Mouse (Mus musculus): Measurements from ENCODE around the gene Ogdh. TPM values are rescaled to one million over a fixed set of nuclear protein-coding genes. Genes with fewer than 3 reads are reported as not detected.

The Ogdh gene
- polyA plus RNA-seq, 1 experiment from 2014 or later, result 105 TPM

GRCm38 (mm10) chr11:6305943-6306430, 14.6 kb downstream of the Ogdh start:
- H3K4me2 ChIP-seq (ENCODE audit: low read depth, low read length, severe bottlenecking), result no peak overlapping the region
- WGBS, result 98% methylated on average over 1 of the region's 1 CpGs
- no peaks in the 10 kb centered on the region for H3K27me3 ChIP-seq (ENCODE audit: control insufficient read depth, insufficient read depth, low read length)
- H3K27ac ChIP-seq (ENCODE audit: low read depth, low read length), result no peak overlapping the region
- DNase-seq (ENCODE audit: low spot score) (no peak), ATAC-seq (replicated peaks; ENCODE audit: low FRiP score) (no peak)
- H3K9me3 ChIP-seq (ENCODE audit: control insufficient read depth, low read length), result no peaks in the 10 kb centered on the region
- H3K9ac ChIP-seq (ENCODE audit: low read length), result no peak overlapping the region
- H3K36me3 ChIP-seq (ENCODE audit: control insufficient read depth, insufficient read depth, low read length), result no peaks in the 10 kb centered on the region; the same call in 1 of the 2 replicates
- no peak overlapping the region for H3K4me3 ChIP-seq (ENCODE audit: low read depth, low read length)
- no peaks in the 10 kb centered on the region for H3K4me1 ChIP-seq (replicated peaks; ENCODE audit: control insufficient read depth, insufficient read depth, low read length)

- H3K9ac ChIP-seq (ENCODE audit: low read length), result no peak overlapping the region
- DNase-seq (ENCODE audit: low spot score) (no peak), ATAC-seq (replicated peaks; ENCODE audit: low FRiP score) (no peak)
- H3K36me3 ChIP-seq (ENCODE audit: control insufficient read depth, insufficient read depth, low read length), result no peaks in the 10 kb centered on the region
- H3K4me1 ChIP-seq (replicated peaks; ENCODE audit: control insufficient read depth, insufficient read depth, low read length), result no peaks in the 10 kb centered on the region
- no peaks in the 10 kb centered on the region for H3K9me3 ChIP-seq (ENCODE audit: control insufficient read depth, low read length)
- no peak overlapping the region for H3K4me3 ChIP-seq (ENCODE audit: low read depth, low read length)
- no peak overlapping the region for H3K27ac ChIP-seq (ENCODE audit: low read depth, low read length)
- WGBS, result 95% methylated on average over 4 of the region's 4 CpGs
- no peak overlapping the region for H3K4me2 ChIP-seq (ENCODE audit: low read depth, low read length, severe bottlenecking)
- H3K27me3 ChIP-seq (ENCODE audit: control insufficient read depth, insufficient read depth, low read length), result no peaks in the 10 kb centered on the region
Measured at GRCm38 (mm10) chr11:6308181-6308580, 16.7 kb downstream of the Ogdh start.

GRCm38 (mm10) chr11:6313874-6314406, 22.5 kb downstream of the Ogdh start:
- DNase-seq (ENCODE audit: low spot score), result no peak
- Histone ChIP-seq H3K4me1 (replicated peaks; ENCODE audit: control insufficient read depth, insufficient read depth, low read length) (no peaks in the 10 kb centered on the region), H3K9me3 (ENCODE audit: control insufficient read depth, low read length) (no peaks in the 10 kb centered on the region), H3K27me3 (ENCODE audit: control insufficient read depth, insufficient read depth, low read length) (no peaks in the 10 kb centered on the region), H3K27ac (ENCODE audit: low read depth, low read length) (no peak overlapping the region), H3K4me2 (ENCODE audit: low read depth, low read length, severe bottlenecking) (no peak overlapping the region), H3K36me3 (ENCODE audit: control insufficient read depth, insufficient read depth, low read length) (no peaks in the 10 kb centered on the region; the same call in 1 of the 2 replicates), H3K4me3 (ENCODE audit: low read depth, low read length) (no peak overlapping the region), H3K9ac (ENCODE audit: low read length) (no peak overlapping the region)
- WGBS, result 93% methylated on average over 7 of the region's 7 CpGs
- ATAC-seq (replicated peaks; ENCODE audit: low FRiP score), result no peak

GRCm38 (mm10) chr11:6316821-6317220, 25.4 kb downstream of the Ogdh start:
- H3K36me3 ChIP-seq (ENCODE audit: control insufficient read depth, insufficient read depth, low read length), result no peaks in the 10 kb centered on the region; the same call in 1 of the 2 replicates
- H3K4me2 ChIP-seq (ENCODE audit: low read depth, low read length, severe bottlenecking), result no peak overlapping the region
- no peaks in the 10 kb centered on the region for H3K27me3 ChIP-seq (ENCODE audit: control insufficient read depth, insufficient read depth, low read length)
- no peaks in the 10 kb centered on the region for H3K4me1 ChIP-seq (replicated peaks; ENCODE audit: control insufficient read depth, insufficient read depth, low read length)
- DNase-seq (ENCODE audit: low spot score) (no peak), ATAC-seq (replicated peaks; ENCODE audit: low FRiP score) (no peak)
- 88% methylated on average over 11 of the region's 11 CpGs for WGBS
- H3K9ac ChIP-seq (ENCODE audit: low read length), result no peak overlapping the region
- H3K4me3 ChIP-seq (ENCODE audit: low read depth, low read length), result no peak overlapping the region
- H3K9me3 ChIP-seq (ENCODE audit: control insufficient read depth, low read length), result no peaks in the 10 kb centered on the region
- H3K27ac ChIP-seq (ENCODE audit: low read depth, low read length), result no peak overlapping the region

GRCm38 (mm10) chr11:6318559-6318958, 27.1 kb downstream of the Ogdh start:
- Histone ChIP-seq H3K9me3 (ENCODE audit: control insufficient read depth, low read length) (no peaks in the 10 kb centered on the region), H3K4me3 (ENCODE audit: low read depth, low read length) (no peak overlapping the region), H3K9ac (ENCODE audit: low read length) (no peak overlapping the region), H3K36me3 (ENCODE audit: control insufficient read depth, insufficient read depth, low read length) (no peaks in the 10 kb centered on the region; the same call in 1 of the 2 replicates), H3K4me2 (ENCODE audit: low read depth, low read length, severe bottlenecking) (no peak overlapping the region), H3K4me1 (replicated peaks; ENCODE audit: control insufficient read depth, insufficient read depth, low read length) (no peaks in the 10 kb centered on the region), H3K27me3 (ENCODE audit: control insufficient read depth, insufficient read depth, low read length) (no peaks in the 10 kb centered on the region), H3K27ac (ENCODE audit: low read depth, low read length) (no peak overlapping the region)
- DNase-seq (ENCODE audit: low spot score) (no peak), ATAC-seq (replicated peaks; ENCODE audit: low FRiP score) (no peak)
- 92% methylated on average over 5 of the region's 5 CpGs for WGBS

- H3K27me3 ChIP-seq (ENCODE audit: control insufficient read depth, insufficient read depth, low read length), result no peaks in the 10 kb centered on the region
Measured at GRCm38 (mm10) chr11:6319374-6319773, 27.9 kb downstream of the Ogdh start.

GRCm38 (mm10) chr11:6322086-6322485, 30.7 kb downstream of the Ogdh start:
- Histone ChIP-seq H3K27me3 (ENCODE audit: control insufficient read depth, insufficient read depth, low read length) (no peaks in the 10 kb centered on the region), H3K4me3 (ENCODE audit: low read depth, low read length) (no peak overlapping the region), H3K9me3 (ENCODE audit: control insufficient read depth, low read length) (no peaks in the 10 kb centered on the region), H3K36me3 (ENCODE audit: control insufficient read depth, insufficient read depth, low read length) (no peaks in the 10 kb centered on the region; the same call in 1 of the 2 replicates), H3K27ac (ENCODE audit: low read depth, low read length) (no peak overlapping the region), H3K4me1 (replicated peaks; ENCODE audit: control insufficient read depth, insufficient read depth, low read length) (no peaks in the 10 kb centered on the region), H3K4me2 (ENCODE audit: low read depth, low read length, severe bottlenecking) (no peak overlapping the region), H3K9ac (ENCODE audit: low read length) (no peak overlapping the region)
- ATAC-seq (replicated peaks; ENCODE audit: low FRiP score), result no peak
- WGBS, result 94% methylated on average over 2 of the region's 2 CpGs
- DNase-seq (ENCODE audit: low spot score), result no peak

More at GRCm38 (mm10) chr11:6319374-6319773, 27.9 kb downstream of the Ogdh start:
- no peak for ATAC-seq (replicated peaks; ENCODE audit: low FRiP score)
- Histone ChIP-seq H3K27ac (ENCODE audit: low read depth, low read length) (no peak overlapping the region), H3K4me1 (replicated peaks; ENCODE audit: control insufficient read depth, insufficient read depth, low read length) (no peaks in the 10 kb centered on the region), H3K9ac (ENCODE audit: low read length) (no peak overlapping the region), H3K9me3 (ENCODE audit: control insufficient read depth, low read length) (no peaks in the 10 kb centered on the region), H3K36me3 (ENCODE audit: control insufficient read depth, insufficient read depth, low read length) (no peaks in the 10 kb centered on the region; the same call in 1 of the 2 replicates), H3K4me2 (ENCODE audit: low read depth, low read length, severe bottlenecking) (no peak overlapping the region), H3K4me3 (ENCODE audit: low read depth, low read length) (no peak overlapping the region)
- WGBS, result 85% methylated on average over 2 of the region's 2 CpGs
- DNase-seq (ENCODE audit: low spot score), result no peak

GRCm38 (mm10) chr11:6323348-6323747, 31.9 kb downstream of the Ogdh start:
- H3K36me3 ChIP-seq (ENCODE audit: control insufficient read depth, insufficient read depth, low read length), result no peaks in the 10 kb centered on the region
- 92% methylated on average over 5 of the region's 5 CpGs for WGBS

GRCm38 (mm10) chr11:6331256-6331655, 39.8 kb downstream of the Ogdh start:
- 94% methylated on average over 7 of the region's 7 CpGs for WGBS
- Histone ChIP-seq H3K4me1 (replicated peaks; ENCODE audit: control insufficient read depth, insufficient read depth, low read length) (no peaks in the 10 kb centered on the region), H3K36me3 (ENCODE audit: control insufficient read depth, insufficient read depth, low read length) (no peaks in the 10 kb centered on the region), H3K27ac (ENCODE audit: low read depth, low read length) (no peak overlapping the region), H3K4me2 (ENCODE audit: low read depth, low read length, severe bottlenecking) (no peak overlapping the region), H3K9ac (ENCODE audit: low read length) (no peak overlapping the region), H3K9me3 (ENCODE audit: control insufficient read depth, low read length) (no peaks in the 10 kb centered on the region), H3K27me3 (ENCODE audit: control insufficient read depth, insufficient read depth, low read length) (no peaks in the 10 kb centered on the region), H3K4me3 (ENCODE audit: low read depth, low read length) (no peak overlapping the region)
- ATAC-seq (replicated peaks; ENCODE audit: low FRiP score) (no peak), DNase-seq (ENCODE audit: low spot score) (no peak)

More at GRCm38 (mm10) chr11:6323348-6323747, 31.9 kb downstream of the Ogdh start:
- Histone ChIP-seq H3K4me3 (ENCODE audit: low read depth, low read length) (no peak overlapping the region), H3K9me3 (ENCODE audit: control insufficient read depth, low read length) (no peaks in the 10 kb centered on the region), H3K9ac (ENCODE audit: low read length) (no peak overlapping the region), H3K4me2 (ENCODE audit: low read depth, low read length, severe bottlenecking) (no peak overlapping the region), H3K4me1 (replicated peaks; ENCODE audit: control insufficient read depth, insufficient read depth, low read length) (no peaks in the 10 kb centered on the region), H3K27me3 (ENCODE audit: control insufficient read depth, insufficient read depth, low read length) (no peaks in the 10 kb centered on the region), H3K27ac (ENCODE audit: low read depth, low read length) (no peak overlapping the region)
- DNase-seq (ENCODE audit: low spot score) (no peak), ATAC-seq (replicated peaks; ENCODE audit: low FRiP score) (no peak)

Measured in forebrain, embryonic 11.5 days (tissue).